Mouse (Mus musculus): ENCODE measurements around the gene Cdh19.

The Cdh19 gene

GRCm38 (mm10) chr1:110977484-110977883, at the start of gene Cdh19:
TSS of gene Cdh19 (minus strand) at chr1:110977584.
- DNase-seq (ENCODE audit: low spot score): no peak

- no peak for DNase-seq (ENCODE audit: low spot score)
Observed at GRCm38 (mm10) chr1:111020434-111021060, 43.2 kb upstream of the Cdh19 start.

- DNase-seq (ENCODE audit: low spot score): no peak
Observed at GRCm38 (mm10) chr1:111017640-111018039, 40.3 kb upstream of the Cdh19 start.

- DNase-seq (ENCODE audit: low spot score): no peak
Observed at GRCm38 (mm10) chr1:110989824-110990223, 12.4 kb upstream of the Cdh19 start.

- no peak for DNase-seq (ENCODE audit: low spot score)
Observed at GRCm38 (mm10) chr1:110969201-110969600, 8.2 kb downstream of the Cdh19 start.

- no peak for DNase-seq (ENCODE audit: low spot score)
Observed at GRCm38 (mm10) chr1:110909752-110910151, 67.6 kb downstream of the Cdh19 start.

GRCm38 (mm10) chr1:110909218-110909617, 68.2 kb downstream of the Cdh19 start:
- DNase-seq (ENCODE audit: low spot score): no peak

- no peak for DNase-seq (ENCODE audit: low spot score)
Observed at GRCm38 (mm10) chr1:110904266-110904665, 73.1 kb downstream of the Cdh19 start.

Data from spleen, adult 12 weeks (tissue).